Mouse (Mus musculus): ENCODE measurements around the gene Sh2b3. TPM values are rescaled to one million over a fixed set of nuclear protein-coding genes. Genes with fewer than 3 reads are reported as not detected.

Sh2b3 gene
- polyA plus RNA-seq, 2 experiments, result 5.4 to 7.2 TPM

GRCm38 (mm10) chr5:121809667-121810224 lies 27.7 kb downstream of the Sh2b3 start:
- Histone ChIP-seq H3K9me3 (ENCODE audit: control insufficient read depth, low read length) (no peaks in the 10 kb centered on the region), H3K9ac (replicated peaks) (no peak overlapping the region), H3K27ac (no peak overlapping the region), H3K4me2 (ENCODE audit: low read depth) (no peak overlapping the region), H3K27me3 (ENCODE audit: control insufficient read depth, insufficient read depth, low read length) (no peaks in the 10 kb centered on the region), H3K36me3 (replicated peaks; ENCODE audit: control insufficient read depth, insufficient read depth, low read depth) (peaks cover 44% of the 10 kb centered on the region), H3K4me3 (ENCODE audit: insufficient read depth in 1 of 2, low read depth in 2 of 2, low read length in 2 of 2) (no peak overlapping the region), H3K4me1 (replicated peaks; ENCODE audit: control insufficient read depth in 2 of 2, insufficient read depth in 2 of 2, low read length in 1 of 2) (0 out of 4 replicates have a peak, but pooled peaks cover 0 to 2% of the 10 kb centered on the region in 2 experiments)
- ATAC-seq (ENCODE audit: insufficient read depth) (no peak), DNase-seq (ENCODE audit: low read depth in 3 of 3, low spot score in 3 of 3) (no peak)
- TF ChIP-seq EP300 (IDR thresholded peaks at IDR 0.05; ENCODE audit: low read depth) (no peak), CTCF (IDR thresholded peaks at IDR 0.05; ENCODE audit: low read depth) (no peak)
- WGBS (ENCODE audit: insufficient replicate concordance), result 74% methylated on average over 5 of the region's 5 CpGs

GRCm38 (mm10) chr5:121808202-121808601 lies 29.2 kb downstream of the Sh2b3 start:
- H3K9me3 ChIP-seq (ENCODE audit: control insufficient read depth, low read length), result no peaks in the 10 kb centered on the region
- WGBS (ENCODE audit: insufficient replicate concordance), result 86% methylated on average over 2 of the region's 2 CpGs
- no peak overlapping the region; the same call in 1 of the 2 replicates for H3K9ac ChIP-seq (replicated peaks)
- no peak for TF ChIP-seq EP300 (IDR thresholded peaks at IDR 0.05; ENCODE audit: low read depth)
- TF ChIP-seq CTCF (IDR thresholded peaks at IDR 0.05; ENCODE audit: low read depth), result no peak
- H3K36me3 ChIP-seq (replicated peaks; ENCODE audit: control insufficient read depth, insufficient read depth, low read depth), result peaks cover 34% of the 10 kb centered on the region
- 0 out of 4 replicates have a peak, but pooled peaks cover 0 to 2% of the 10 kb centered on the region in 2 experiments for H3K4me1 ChIP-seq (replicated peaks; ENCODE audit: control insufficient read depth in 2 of 2, insufficient read depth in 2 of 2, low read length in 1 of 2)
- H3K27ac ChIP-seq, result no peak overlapping the region
- no peak for DNase-seq (ENCODE audit: low read depth in 3 of 3, low spot score in 3 of 3)
- no peak overlapping the region for H3K4me2 ChIP-seq (ENCODE audit: low read depth)
- no peak overlapping the region for H3K4me3 ChIP-seq (ENCODE audit: insufficient read depth in 1 of 2, low read depth in 2 of 2, low read length in 2 of 2)
- H3K27me3 ChIP-seq (ENCODE audit: control insufficient read depth, insufficient read depth, low read length), result no peaks in the 10 kb centered on the region
- no peak for ATAC-seq (ENCODE audit: insufficient read depth)

GRCm38 (mm10) chr5:121807186-121807585 lies 30.3 kb downstream of the Sh2b3 start:
- TF ChIP-seq EP300 (IDR thresholded peaks at IDR 0.05; ENCODE audit: low read depth) (no peak), CTCF (IDR thresholded peaks at IDR 0.05; ENCODE audit: low read depth) (no peak)
- ATAC-seq (ENCODE audit: insufficient read depth) (no peak), DNase-seq (ENCODE audit: low read depth in 3 of 3, low spot score in 3 of 3) (no peak)
- Histone ChIP-seq H3K27ac (no peak overlapping the region), H3K4me1 (replicated peaks; ENCODE audit: control insufficient read depth in 2 of 2, insufficient read depth in 2 of 2, low read length in 1 of 2) (0 out of 4 replicates have a peak, but pooled peaks cover 0 to 2% of the 10 kb centered on the region in 2 experiments), H3K27me3 (ENCODE audit: control insufficient read depth, insufficient read depth, low read length) (no peaks in the 10 kb centered on the region), H3K4me3 (ENCODE audit: insufficient read depth in 1 of 2, low read depth in 2 of 2, low read length in 2 of 2) (no peak overlapping the region), H3K9ac (replicated peaks) (no peak overlapping the region), H3K4me2 (ENCODE audit: low read depth) (no peak overlapping the region), H3K9me3 (ENCODE audit: control insufficient read depth, low read length) (no peaks in the 10 kb centered on the region), H3K36me3 (replicated peaks; ENCODE audit: control insufficient read depth, insufficient read depth, low read depth) (peaks cover 33% of the 10 kb centered on the region)
- WGBS (ENCODE audit: insufficient replicate concordance), result 85% methylated on average over 3 of the region's 3 CpGs

- Histone ChIP-seq H3K27ac (no peak overlapping the region), H3K9me3 (ENCODE audit: control insufficient read depth, low read length) (no peaks in the 10 kb centered on the region), H3K4me1 (replicated peaks; ENCODE audit: control insufficient read depth in 2 of 2, insufficient read depth in 2 of 2, low read length in 1 of 2) (no peaks in the 10 kb centered on the region), H3K4me3 (ENCODE audit: insufficient read depth in 1 of 2, low read depth in 2 of 2, low read length in 2 of 2) (no peak overlapping the region), H3K36me3 (replicated peaks; ENCODE audit: control insufficient read depth, insufficient read depth, low read depth) (peaks cover 50% of the 10 kb centered on the region), H3K27me3 (ENCODE audit: control insufficient read depth, insufficient read depth, low read length) (no peaks in the 10 kb centered on the region), H3K9ac (replicated peaks) (no peak overlapping the region), H3K4me2 (ENCODE audit: low read depth) (no peak overlapping the region)
- WGBS (ENCODE audit: insufficient replicate concordance), result 83% methylated on average over 2 of the region's 2 CpGs
- ATAC-seq (ENCODE audit: insufficient read depth), result no peak
- TF ChIP-seq EP300 (IDR thresholded peaks at IDR 0.05; ENCODE audit: low read depth), result no peak
- no peak for TF ChIP-seq CTCF (IDR thresholded peaks at IDR 0.05; ENCODE audit: low read depth)
- DNase-seq (ENCODE audit: low read depth in 3 of 3, low spot score in 3 of 3), result no peak
Observed at GRCm38 (mm10) chr5:121798447-121798846, 39.0 kb downstream of the Sh2b3 start.

GRCm38 (mm10) chr5:121795800-121796199 lies 41.6 kb downstream of the Sh2b3 start:
- Histone ChIP-seq H3K9me3 (ENCODE audit: control insufficient read depth, low read length) (no peaks in the 10 kb centered on the region), H3K27me3 (ENCODE audit: control insufficient read depth, insufficient read depth, low read length) (no peaks in the 10 kb centered on the region), H3K36me3 (replicated peaks; ENCODE audit: control insufficient read depth, insufficient read depth, low read depth) (peaks cover 42% of the 10 kb centered on the region), H3K4me3 (ENCODE audit: insufficient read depth in 1 of 2, low read depth in 2 of 2, low read length in 2 of 2) (no peak overlapping the region), H3K27ac (no peak overlapping the region), H3K4me2 (ENCODE audit: low read depth) (no peak overlapping the region), H3K9ac (replicated peaks) (no peak overlapping the region), H3K4me1 (replicated peaks; ENCODE audit: control insufficient read depth in 2 of 2, insufficient read depth in 2 of 2, low read length in 1 of 2) (no peaks in the 10 kb centered on the region)
- DNase-seq (ENCODE audit: low read depth in 3 of 3, low spot score in 3 of 3) (peak in 1 of 3 experiments; percentile 9), ATAC-seq (ENCODE audit: insufficient read depth) (no peak)
- 47% methylated on average over 3 of the region's 3 CpGs for WGBS (ENCODE audit: insufficient replicate concordance)
- TF ChIP-seq CTCF (IDR thresholded peaks at IDR 0.05; ENCODE audit: low read depth) (peak; percentile 12; the same call in 1 of the 2 replicates), EP300 (IDR thresholded peaks at IDR 0.05; ENCODE audit: low read depth) (no peak)

All from liver, embryonic 14.5 days (tissue).